Mouse (Mus musculus): ENCODE measurements around the gene Serpina9.

- TF ChIP-seq CTCF (IDR thresholded peaks at IDR 0.05; ENCODE audit: low read depth) = no peak
- no peak for TF ChIP-seq EP300 (optimal IDR thresholded peaks at IDR 0.05)
These were observed 24.1 kb downstream of the Serpina9 start for GRCm38 (mm10) chr12:103989514-103989767.

Data from stomach, postnatal 0 days (tissue).